Mouse (Mus musculus) ZHBTc4 (cell line): ENCODE data around the gene Pla1a.
A peak's percentile ranks its signal among the peaks of the same experiment; 100 is the strongest.
"Not testable (repeated sequence)": the region's sequence is repeated elsewhere in the genome, so short reads cannot be mapped to it uniquely, and the experiment has no call there.

ENCODE experiments used
- DNase-seq: peaks from one replicate; pipeline ENCODE4 v3.0.0-alpha.2; 2011; ENCODE audit warnings: low read depth, low spot score

The Pla1a gene

GRCm38 (mm10) chr16:38432498-38433425 lies at the start of gene Pla1a:
Pla1a (minus strand) TSS chr16:38433145.
- DNase-seq = no peak

GRCm38 (mm10) chr16:38481327-38481726 lies 48.4 kb upstream of the Pla1a start:
- DNase-seq = no peak

GRCm38 (mm10) chr16:38478296-38478695 lies 45.4 kb upstream of the Pla1a start:
- no peak for DNase-seq

- DNase-seq = not testable (repeated sequence)
Observed at GRCm38 (mm10) chr16:38477241-38477608, 44.3 kb upstream of the Pla1a start.

- peak; percentile 67 for DNase-seq
Observed at GRCm38 (mm10) chr16:38476312-38477240, 43.6 kb upstream of the Pla1a start.

GRCm38 (mm10) chr16:38475681-38476311 lies 42.9 kb upstream of the Pla1a start:
- DNase-seq = peak; percentile 47

GRCm38 (mm10) chr16:38474677-38475286 lies 41.8 kb upstream of the Pla1a start:
- no peak for DNase-seq

GRCm38 (mm10) chr16:38473661-38474060 lies 40.7 kb upstream of the Pla1a start:
- DNase-seq = no peak

GRCm38 (mm10) chr16:38472507-38472873 lies 39.5 kb upstream of the Pla1a start:
- no peak for DNase-seq

GRCm38 (mm10) chr16:38471697-38472506 lies 39.0 kb upstream of the Pla1a start:
- peak; percentile 96 for DNase-seq

- DNase-seq = no peak
Observed at GRCm38 (mm10) chr16:38469437-38469836, 36.5 kb upstream of the Pla1a start.

- DNase-seq = peak; percentile 44
Observed at GRCm38 (mm10) chr16:38468706-38469018, 35.7 kb upstream of the Pla1a start.

GRCm38 (mm10) chr16:38467917-38468705 lies 35.2 kb upstream of the Pla1a start:
- DNase-seq = no peak

- DNase-seq = no peak
Observed at GRCm38 (mm10) chr16:38467091-38467916, 34.4 kb upstream of the Pla1a start.

- no peak for DNase-seq
Observed at GRCm38 (mm10) chr16:38466089-38466488, 33.1 kb upstream of the Pla1a start.

GRCm38 (mm10) chr16:38463305-38463704 lies 30.4 kb upstream of the Pla1a start:
- DNase-seq = no peak

- no peak for DNase-seq
Observed at GRCm38 (mm10) chr16:38462161-38462560, 29.2 kb upstream of the Pla1a start.

- no peak for DNase-seq
Observed at GRCm38 (mm10) chr16:38461749-38462148, 28.8 kb upstream of the Pla1a start.

- no peak for DNase-seq
Observed at GRCm38 (mm10) chr16:38459990-38460389, 27.0 kb upstream of the Pla1a start.
